Mouse (Mus musculus) olfactory bulb, adult 2 months (tissue): ENCODE results near the gene Slc5a3.

Source experiments
- CTCF ChIP-seq: fragments of 200-500 bp; IDR thresholded peaks from 2 replicates; pipeline ENCODE4 v1.5.1; 2012; ENCODE audit warnings: low read depth, mild to moderate bottlenecking, low read length, moderate library complexity; ENCODE audit not compliant: insufficient read depth
- POLR2A ChIP-seq: fragments of 200-500 bp; IDR thresholded peaks from 2 replicates; pipeline ENCODE4 v1.6.1; 2012; ENCODE audit warnings: mild to moderate bottlenecking, low read depth, low read length, moderate library complexity; ENCODE audit not compliant: insufficient read depth

DNA sequence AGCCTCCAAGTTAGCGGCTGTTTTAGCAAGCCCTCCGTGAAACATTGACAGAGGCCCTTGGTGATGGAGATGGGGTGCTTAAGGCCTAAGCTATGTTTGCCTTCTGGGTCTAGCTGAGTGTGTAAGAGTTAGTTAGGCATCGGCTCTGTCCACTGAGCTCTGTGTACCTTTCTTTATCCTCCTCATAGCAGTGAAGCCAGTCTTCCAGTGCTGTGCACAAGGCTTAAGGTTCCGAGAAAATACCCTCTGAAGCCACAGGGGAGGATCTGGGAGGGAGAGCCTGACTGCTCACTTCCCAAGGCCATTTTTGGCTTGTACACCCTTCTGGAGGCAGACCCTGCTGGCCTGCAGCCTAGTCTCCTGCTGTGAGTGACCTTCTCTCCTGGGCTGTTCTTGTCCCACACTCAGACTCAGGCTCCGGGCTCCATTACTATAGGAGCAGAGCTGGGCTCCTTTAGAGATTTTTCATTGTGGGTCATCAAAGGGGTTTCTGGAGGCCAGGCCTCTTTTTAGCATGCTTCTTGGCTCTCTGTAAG lies 56.7 kb downstream of the Slc5a3 start:
- no peak for TF ChIP-seq POLR2A
- no peak for TF ChIP-seq CTCF
